Mouse (Mus musculus) Patski (cell line): ENCODE data around the gene Chst8. TPM values are rescaled to one million over a fixed set of nuclear protein-coding genes. Genes with fewer than 3 reads are reported as not detected.

Experiments
- ATAC-seq: fragments of 100-300 bp; one replicate; pipeline ENCODE4 v1.8.0; 2021
- CTCF ChIA-PET: fragments of 350-600 bp; sonication (Branson Sonifier 250); formaldehyde crosslinking; loops from one replicate; lab custom pipeline; 2022; ENCODE audit warnings: inconsistent platforms; lab: Charles Lee
- POLR2A ChIA-PET: fragments of 350-600 bp; sonication (Branson Sonifier 250); formaldehyde crosslinking; loops from one replicate; lab custom pipeline; 2022; ENCODE audit warnings: antibody characterized with exemption, inconsistent platforms; lab: Charles Lee
- DNase-seq: peaks from one replicate; pipeline ENCODE4 v3.0.0-alpha.2; 2011; ENCODE audit warnings: low read depth, low spot score
- H3K27me3 ChIP-seq: fragments of 371-371 bp; one replicate; pipeline ENCODE4 v1.5.1; 2021
- CTCF ChIP-seq: fragments of 100-300 bp; IDR thresholded peaks from one replicate; pipeline ENCODE4 v1.5.1; 2021
- in situ Hi-C: fragments of 300-500 bp; cut with MboI; formaldehyde crosslinking; loops from 3 replicates; pipeline ENCODE4 v1.11.1; 2018; ENCODE audit warnings: low pct_unique_long_range_greater_than_20kb, mixed read lengths
- polyA plus RNA-seq: library from polyadenylated mRNA; unstranded; gene quantifications from one replicate; pipeline ENCODE4 v1.2.3, GENCODE M21; 2021

Gene Chst8
- polyA plus RNA-seq, 1 experiment from 2014 or later = 2.2 TPM

DNA sequence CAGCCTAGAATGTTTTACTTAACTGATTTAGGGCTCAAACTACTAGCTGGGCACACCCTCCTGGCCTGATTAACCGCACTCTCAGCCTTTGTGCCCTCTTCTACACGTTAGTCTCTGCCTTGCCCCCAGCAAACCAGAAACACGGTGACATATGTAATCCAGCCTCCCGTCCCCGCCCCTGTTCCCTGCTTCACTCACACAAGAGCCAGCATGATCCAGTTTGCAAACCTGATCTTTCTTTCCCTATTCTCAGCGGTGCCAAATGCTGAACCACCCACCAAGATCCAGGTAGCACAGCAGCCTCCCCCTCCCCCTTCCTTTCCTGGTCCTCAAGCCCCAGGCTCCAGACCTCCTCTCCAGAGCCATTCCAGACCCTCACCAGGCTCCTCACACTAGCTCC, 169.2 kb downstream of the Chst8 start:
- ChIA-PET CTCF (no interaction called here), POLR2A (interaction anchor here (1.2 kb wide), 1 partner anchor 11 kb away, joined by 3 read pairs; no protein-coding TSS in a partner anchor)
- H3K27me3 ChIP-seq = no peaks in the 10 kb centered on the region
- ATAC-seq (no peak), DNase-seq (no peak)
- TF ChIP-seq CTCF = no peak
- in situ Hi-C loops = no loop called here

DNA sequence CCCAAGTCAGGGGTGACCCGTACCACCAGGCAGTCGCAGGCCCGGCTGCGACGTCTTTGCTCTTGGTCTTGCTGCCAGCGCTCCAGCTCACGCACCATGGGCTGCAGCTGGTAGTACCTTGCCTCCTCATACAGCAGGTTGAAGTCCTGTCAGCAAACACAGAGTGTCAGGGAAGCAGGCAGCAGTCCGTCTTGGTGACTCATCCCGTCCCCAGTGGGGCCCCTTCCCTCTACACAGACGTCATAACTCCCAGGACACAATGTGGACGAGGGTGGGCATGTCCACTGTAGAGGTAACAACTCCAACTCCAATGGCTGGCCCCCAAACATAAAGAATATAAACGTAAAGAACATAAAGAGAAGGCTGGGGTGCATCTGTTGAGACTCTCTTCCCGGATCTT, 170.5 kb downstream of the Chst8 start:
- ChIA-PET CTCF (no interaction called here), POLR2A (no interaction called here)
- H3K27me3 ChIP-seq = no peaks in the 10 kb centered on the region
- DNase-seq = no peak
- TF ChIP-seq CTCF = no peak
- in situ Hi-C loops = no loop called here
- ATAC-seq = no peak

DNA sequence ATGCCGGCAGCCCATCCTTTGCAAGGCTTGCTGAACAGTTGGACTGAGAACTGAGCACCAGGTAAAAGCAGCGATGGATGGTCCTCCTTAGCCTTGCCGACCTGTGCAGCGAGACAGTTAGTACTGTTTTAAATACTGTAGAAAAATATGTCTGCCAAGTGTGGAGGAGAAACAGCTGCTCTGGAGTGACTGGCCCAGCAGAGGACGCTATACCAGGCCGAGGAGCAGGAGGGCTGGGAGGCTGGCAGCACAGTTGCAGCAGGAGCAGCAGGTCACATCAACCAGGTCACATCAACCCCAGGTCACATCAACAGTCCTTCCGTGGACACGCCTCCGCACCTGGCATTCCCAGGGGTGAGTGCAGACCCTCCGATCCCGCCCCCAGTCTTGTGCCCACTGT, 172.7 kb downstream of the Chst8 start:
- in situ Hi-C loops = no loop called here
- no peaks in the 10 kb centered on the region for H3K27me3 ChIP-seq
- no peak for DNase-seq
- ATAC-seq = no peak
- ChIA-PET POLR2A (interaction anchor here (0.6 to 1.3 kb wide), 2 partner anchors 9 to 42 kb away, joined by 3 to 4 read pairs; no protein-coding TSS in a partner anchor), CTCF (interaction anchor here (1.0 kb wide), 1 partner anchor 15 kb away, joined by 3 read pairs; no protein-coding TSS in a partner anchor)
- TF ChIP-seq CTCF = no peak

DNA sequence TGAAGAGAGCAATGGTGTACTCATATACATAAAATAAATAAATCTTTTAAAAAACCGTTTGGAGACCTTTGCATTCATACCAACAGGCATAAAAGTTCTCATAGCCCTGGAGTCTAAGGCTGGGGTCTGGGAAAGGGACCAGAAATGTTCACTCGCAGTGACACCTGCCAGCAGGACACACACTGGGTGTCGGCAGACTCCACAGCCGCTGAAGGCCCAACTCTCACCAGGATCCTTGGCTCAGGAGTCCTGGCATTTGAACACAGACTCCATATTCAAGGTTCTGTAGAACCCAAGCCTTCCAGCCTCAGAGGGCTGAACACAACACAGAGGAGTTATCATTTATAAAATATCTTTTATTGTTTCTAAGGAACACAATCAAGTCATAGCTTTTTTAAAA, 175.8 kb downstream of the Chst8 start:
- POLR2A ChIA-PET = no interaction called here

DNA sequence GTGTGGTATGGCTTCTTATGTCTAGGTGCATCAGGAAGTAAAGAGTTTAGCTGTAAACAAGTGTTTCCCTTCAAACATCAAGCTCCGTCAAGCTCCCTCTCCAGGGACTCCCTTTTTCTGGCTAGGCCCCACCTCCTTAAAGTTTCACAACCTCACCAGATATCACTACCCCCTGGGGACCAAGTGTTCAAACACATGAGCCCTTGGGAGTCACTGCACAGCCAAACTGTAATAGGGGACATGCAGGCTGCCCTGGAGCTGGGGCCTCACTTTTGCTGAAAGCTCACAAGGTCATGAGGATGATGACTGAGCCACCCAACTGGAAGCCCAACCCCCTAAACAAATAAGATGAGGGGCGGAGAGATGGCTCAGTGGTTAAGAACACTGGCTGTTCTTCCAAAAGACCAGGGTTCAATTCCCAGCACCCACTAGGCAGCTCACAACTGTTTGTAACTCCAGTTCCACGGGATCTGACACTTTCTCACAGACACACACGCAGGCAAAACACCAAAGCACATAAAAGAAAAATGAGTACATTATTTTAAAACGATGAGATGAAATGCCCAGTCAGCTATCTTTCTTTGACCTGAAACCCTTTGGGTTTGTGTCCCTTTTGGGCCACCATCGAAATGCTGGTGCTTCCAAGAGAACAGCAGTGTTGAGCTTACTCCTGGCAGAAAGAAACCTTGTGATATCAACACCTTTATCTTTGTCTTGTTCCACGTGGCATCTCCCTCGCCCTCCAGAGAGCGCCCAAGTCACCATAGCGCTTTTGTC, 179.4 kb downstream of the Chst8 start:
- no peak for ATAC-seq
- no peak for TF ChIP-seq CTCF
- in situ Hi-C loops = no loop called here
- CTCF ChIA-PET = interaction anchor here (0.7 to 1.2 kb wide), 4 partner anchors 11 to 26 kb away, joined by 3 to 5 read pairs (median 3); no protein-coding TSS in a partner anchor
- POLR2A ChIA-PET = interaction anchor here (4.4 kb wide), 1 partner anchor 22 kb away, joined by 31 read pairs; the partner anchor contains the start of gene Kctd15
- H3K27me3 ChIP-seq = no peaks in the 10 kb centered on the region
- DNase-seq = no peak

More for the DNA sequence above, 175.8 kb downstream of the Chst8 start:
- DNase-seq (no peak), ATAC-seq (no peak)
- TF ChIP-seq CTCF = no peak
- CTCF ChIA-PET = no interaction called here
- no peaks in the 10 kb centered on the region for H3K27me3 ChIP-seq
- in situ Hi-C loops = no loop called here

DNA sequence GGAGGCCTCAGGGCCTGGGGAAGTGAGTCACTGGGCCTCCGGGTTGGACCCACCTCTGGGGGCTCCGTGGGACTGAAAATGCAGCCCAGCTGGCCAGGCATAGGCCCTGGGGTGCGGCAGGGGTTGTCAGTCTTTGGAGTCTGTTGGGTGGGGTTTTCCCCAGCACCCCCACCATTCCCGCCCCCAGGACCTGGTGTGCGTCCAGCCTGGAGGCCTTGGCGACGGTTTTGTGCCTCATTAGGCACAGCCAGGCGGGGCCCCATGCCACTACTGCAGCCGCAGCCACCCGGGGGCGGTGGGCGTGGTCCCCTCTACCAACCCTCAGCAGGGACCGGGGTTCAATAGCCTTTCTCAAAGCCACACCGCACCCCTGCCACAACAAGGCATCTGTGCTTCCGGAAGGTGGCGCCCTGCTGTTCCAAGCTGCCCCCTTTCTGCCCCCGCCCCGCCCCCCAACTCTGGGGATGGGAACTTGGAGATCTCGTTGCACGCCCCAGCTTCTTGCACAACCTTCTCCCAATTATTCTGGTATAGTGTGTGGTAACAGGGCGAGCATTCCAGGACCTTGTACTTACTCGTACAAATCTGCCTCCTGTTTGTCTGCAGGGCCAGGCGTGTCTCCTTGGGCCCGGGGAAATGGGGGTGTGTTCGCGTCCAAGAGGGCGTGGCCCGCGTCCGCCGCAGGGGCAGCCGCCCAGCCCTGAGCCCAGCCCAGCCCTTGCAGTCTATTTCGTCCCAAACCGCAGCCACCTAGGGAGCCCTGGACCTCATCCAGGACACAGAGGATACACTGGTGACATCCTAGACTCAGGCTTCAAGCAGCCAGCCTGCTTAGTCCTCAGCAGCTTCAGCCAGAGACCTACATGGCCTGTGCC, 182.1 kb downstream of the Chst8 start:
- ATAC-seq (peak; percentile 87), DNase-seq (peak; percentile 58)
- POLR2A ChIA-PET = interaction anchor here (1.4 to 4.4 kb wide), 3 partner anchors 9 to 241 kb away, joined by 3 to 31 read pairs (median 4); partner anchors contain the start of gene Kctd15
- CTCF ChIA-PET = interaction anchor here (0.9 to 2.0 kb wide), 4 partner anchors 25 to 222 kb away, joined by 3 to 5 read pairs (median 4); no protein-coding TSS in a partner anchor
- H3K27me3 ChIP-seq = no peaks in the 10 kb centered on the region
- in situ Hi-C loops = no loop called here
- no peak for TF ChIP-seq CTCF

DNA sequence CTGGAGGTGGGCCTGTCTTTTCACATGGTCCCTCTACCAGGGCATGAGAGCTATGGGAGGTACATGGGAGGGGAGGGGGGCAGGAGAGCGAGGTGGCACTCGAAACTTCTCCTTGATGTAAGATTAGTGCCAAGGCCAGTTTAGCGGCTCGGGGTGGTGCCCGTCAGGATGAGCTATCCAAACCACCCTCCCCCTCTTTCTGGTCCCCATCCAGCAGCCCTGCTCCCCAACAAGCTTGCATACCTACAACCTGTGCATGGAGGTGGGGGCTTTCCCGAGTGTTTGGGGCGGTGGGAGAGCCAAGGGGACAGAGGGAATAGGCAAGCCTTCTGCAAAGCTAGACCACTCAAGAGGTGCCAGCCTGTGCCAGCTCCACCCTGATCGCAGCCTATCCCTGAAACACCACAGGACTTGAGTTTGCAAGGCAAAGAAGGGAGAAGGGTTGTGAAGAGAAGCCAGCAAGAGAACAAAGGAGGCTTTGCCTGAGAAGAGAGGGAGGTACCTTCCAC, 182.8 kb downstream of the Chst8 start:
- no peaks in the 10 kb centered on the region for H3K27me3 ChIP-seq
- no peak for TF ChIP-seq CTCF
- CTCF ChIA-PET = interaction anchor here (0.9 to 2.0 kb wide), 4 partner anchors 26 to 222 kb away, joined by 3 to 5 read pairs (median 4); no protein-coding TSS in a partner anchor
- DNase-seq (no peak), ATAC-seq (no peak)
- POLR2A ChIA-PET = interaction anchor here (1.4 to 4.4 kb wide), 2 partner anchors 25 to 240 kb away, joined by 4 to 31 read pairs; partner anchors contain the start of gene Kctd15
- in situ Hi-C loops = no loop called here

Other genes with a start within 250 kb of the Chst8 start
- gene Kctd15, start 156.0 kb downstream of the Chst8 start, polyA plus RNA-seq = 27.1 TPM
- gene Pepd, start 99.7 kb upstream of the Chst8 start, polyA plus RNA-seq = 128 TPM
- 30.2 TPM for gene Cebpg, start 243.9 kb upstream of the Chst8 start, polyA plus RNA-seq